Mouse (Mus musculus) layer of hippocampus, adult 2 months (tissue): ENCODE data around the gene Gm6525. TPM values are rescaled to one million over a fixed set of nuclear protein-coding genes. Genes with fewer than 3 reads are reported as not detected.

ENCODE experiments used
- DNase-seq, 2 experiments: peaks; one replicate each; pipeline ENCODE4 v3.0.0; 2022; ENCODE audit warnings: low spot score in 2 of 2
- H3K27ac ChIP-seq: fragments of 200-600 bp; 2 replicates; pipeline ENCODE4 v1.8.1; 2022
- H3K4me3 ChIP-seq: fragments of 200-600 bp; 2 replicates; pipeline ENCODE4 v1.8.1; 2022; ENCODE audit warnings: mild to moderate bottlenecking
- CTCF ChIP-seq: fragments of 200-600 bp; conservative IDR thresholded peaks from 2 replicates; pipeline ENCODE4 v1.8.1; 2022; ENCODE audit warnings: antibody characterized with exemption, mild to moderate bottlenecking, moderate library complexity
- long read RNA-seq, 2 experiments: library from polyadenylated mRNA; stranded (forward); transcript quantifications; one replicate each; pipeline ENCODE4 v2.0.0; 2021; ENCODE audit warnings: borderline mapping rate in 2 of 2
- total RNA-seq, 2 experiments: library from RNA; stranded (reverse); gene quantifications; 2 replicates each; pipeline ENCODE4 v1.2.3; 2021

Gene Gm6525
- not detected for total RNA-seq
- long read RNA-seq, experiment 1, partial matches to known transcripts, result 0 of 1 reads
- long read RNA-seq, experiment 1, other reads (novel, unspliced or antisense), result 0 of 1 reads
- long read RNA-seq, experiment 2, result 0 reads

GRCm38 (mm10) chr3:84173581-84174154 lies at the start of gene Gm6525:
Gene Gm6525, plus strand, starts transcription at chr3:84174104.
- H3K4me3 ChIP-seq, result no peak within 1 kb of the TSS
- peak within 1 kb of the TSS; percentile 15 for H3K27ac ChIP-seq
- DNase-seq, result no peak
- TF ChIP-seq CTCF, result no peak

- DNase-seq, result no peak
- Histone ChIP-seq H3K27ac (peak overlapping the region; percentile 32; the same call in 1 of the 2 replicates), H3K4me3 (no peak overlapping the region)
- no peak for TF ChIP-seq CTCF
These were observed 48.1 kb upstream of the Gm6525 start for GRCm38 (mm10) chr3:84125704-84126289.

- H3K27ac ChIP-seq, result no peak overlapping the region
- DNase-seq, result no peak
- TF ChIP-seq CTCF, result no peak
These were observed 47.2 kb upstream of the Gm6525 start for GRCm38 (mm10) chr3:84126721-84127120.

GRCm38 (mm10) chr3:84127431-84127830 lies 46.5 kb upstream of the Gm6525 start:
- TF ChIP-seq CTCF, result no peak
- DNase-seq, result no peak
- H3K4me3 ChIP-seq, result no peak overlapping the region
- no peak overlapping the region for H3K27ac ChIP-seq

More at GRCm38 (mm10) chr3:84126721-84127120, 47.2 kb upstream of the Gm6525 start:
- H3K4me3 ChIP-seq, result no peak overlapping the region

- no peak for DNase-seq
- Histone ChIP-seq H3K27ac (no peak overlapping the region), H3K4me3 (no peak overlapping the region)
- TF ChIP-seq CTCF, result no peak
These were observed 44.7 kb upstream of the Gm6525 start for GRCm38 (mm10) chr3:84128871-84129870.

GRCm38 (mm10) chr3:84130776-84131175 lies 43.1 kb upstream of the Gm6525 start:
- Histone ChIP-seq H3K27ac (no peak overlapping the region), H3K4me3 (no peak overlapping the region)
- no peak for DNase-seq
- TF ChIP-seq CTCF, result no peak

- TF ChIP-seq CTCF, result no peak
- Histone ChIP-seq H3K27ac (no peak overlapping the region), H3K4me3 (no peak overlapping the region)
- DNase-seq, result no peak
These were observed 42.5 kb upstream of the Gm6525 start for GRCm38 (mm10) chr3:84131369-84131768.

- DNase-seq, result no peak
- no peak for TF ChIP-seq CTCF
- no peak overlapping the region for H3K4me3 ChIP-seq
- no peak overlapping the region for H3K27ac ChIP-seq
These were observed 38.5 kb upstream of the Gm6525 start for GRCm38 (mm10) chr3:84135387-84135786.

GRCm38 (mm10) chr3:84135933-84136332 lies 38.0 kb upstream of the Gm6525 start:
- TF ChIP-seq CTCF, result no peak
- Histone ChIP-seq H3K4me3 (no peak overlapping the region), H3K27ac (no peak overlapping the region)
- DNase-seq, result no peak

GRCm38 (mm10) chr3:84136509-84136908 lies 37.4 kb upstream of the Gm6525 start:
- no peak for TF ChIP-seq CTCF
- no peak overlapping the region for H3K27ac ChIP-seq
- DNase-seq, result no peak
- no peak overlapping the region for H3K4me3 ChIP-seq

GRCm38 (mm10) chr3:84140947-84141346 lies 33.0 kb upstream of the Gm6525 start:
- Histone ChIP-seq H3K4me3 (no peak overlapping the region), H3K27ac (no peak overlapping the region)
- no peak for TF ChIP-seq CTCF
- DNase-seq, result no peak

- Histone ChIP-seq H3K4me3 (no peak overlapping the region), H3K27ac (no peak overlapping the region)
- DNase-seq, result no peak
- TF ChIP-seq CTCF, result no peak
These were observed 24.1 kb upstream of the Gm6525 start for GRCm38 (mm10) chr3:84149831-84150230.

- no peak for TF ChIP-seq CTCF
- Histone ChIP-seq H3K27ac (no peak overlapping the region), H3K4me3 (no peak overlapping the region)
- DNase-seq, result no peak
These were observed 19.2 kb upstream of the Gm6525 start for GRCm38 (mm10) chr3:84154721-84155141.
